Mouse (Mus musculus): ENCODE data around the gene Trabd2b.

DNA sequence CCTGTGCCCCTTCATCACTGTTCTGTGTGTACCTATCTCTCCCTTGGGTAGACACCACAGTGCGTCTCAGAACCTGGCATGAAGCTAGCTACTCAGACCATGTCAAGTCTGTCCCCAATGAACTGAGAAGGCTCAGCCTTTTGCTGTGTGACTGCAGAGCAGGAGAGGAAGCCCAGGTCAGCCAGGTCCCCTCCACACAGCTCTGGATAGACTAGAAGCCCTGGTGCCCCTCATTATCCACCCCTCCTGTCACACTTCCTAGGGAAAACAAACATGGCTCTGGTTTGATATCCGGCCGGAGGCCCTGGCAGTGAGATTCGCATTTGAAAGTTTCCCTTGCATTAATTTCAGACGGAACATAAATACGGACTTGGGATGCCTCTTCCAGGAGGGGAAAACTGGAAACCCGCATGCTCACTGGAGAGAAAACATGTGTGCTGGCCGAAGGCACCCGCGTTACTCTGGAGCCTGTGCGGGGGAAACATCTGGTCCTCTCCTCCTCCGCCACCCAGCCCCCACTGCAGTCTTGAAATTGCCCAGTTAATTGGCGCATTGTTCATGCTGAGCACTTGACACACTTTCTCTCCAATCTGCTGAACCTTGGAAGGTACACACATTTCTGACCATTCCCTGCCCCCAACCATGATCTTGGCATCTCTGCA lies 187.2 kb downstream of the Trabd2b start:
- no peak for TF ChIP-seq CTCF (IDR thresholded peaks at IDR 0.05; ENCODE audit: extremely low read depth, insufficient read depth, low read length)
- no peak for TF ChIP-seq POLR2A (IDR thresholded peaks at IDR 0.05; ENCODE audit: extremely low read depth, insufficient read depth, low read length)

Measured in cortical plate, adult 2 months (tissue).